Mouse (Mus musculus): ENCODE data around the gene Dot1l.

Gene Dot1l

GRCm38 (mm10) chr10:80758651-80759050, 3.6 kb downstream of the Dot1l start:
- no peak for DNase-seq (ENCODE audit: low spot score)

- no peak for DNase-seq (ENCODE audit: low spot score)
Observed at GRCm38 (mm10) chr10:80760596-80761524, 5.9 kb downstream of the Dot1l start.

GRCm38 (mm10) chr10:80761821-80762220, 6.8 kb downstream of the Dot1l start:
- no peak for DNase-seq (ENCODE audit: low spot score)

- DNase-seq (ENCODE audit: low spot score): no peak
Observed at GRCm38 (mm10) chr10:80763502-80763901, 8.5 kb downstream of the Dot1l start.

- no peak for DNase-seq (ENCODE audit: low spot score)
Observed at GRCm38 (mm10) chr10:80765746-80766145, 10.7 kb downstream of the Dot1l start.

- no peak for DNase-seq (ENCODE audit: low spot score)
Observed at GRCm38 (mm10) chr10:80766161-80766815, 11.3 kb downstream of the Dot1l start.

GRCm38 (mm10) chr10:80768365-80768764, 13.4 kb downstream of the Dot1l start:
- DNase-seq (ENCODE audit: low spot score): no peak

GRCm38 (mm10) chr10:80773816-80774215, 18.8 kb downstream of the Dot1l start:
- no peak for DNase-seq (ENCODE audit: low spot score)

- peak; percentile 71 for DNase-seq (ENCODE audit: low spot score)
Observed at GRCm38 (mm10) chr10:80774549-80774948, 19.5 kb downstream of the Dot1l start.

- no peak for DNase-seq (ENCODE audit: low spot score)
Observed at GRCm38 (mm10) chr10:80774981-80775380, 20.0 kb downstream of the Dot1l start.

GRCm38 (mm10) chr10:80775731-80776130, 20.7 kb downstream of the Dot1l start:
- no peak for DNase-seq (ENCODE audit: low spot score)

GRCm38 (mm10) chr10:80776358-80776869, 21.4 kb downstream of the Dot1l start:
- DNase-seq (ENCODE audit: low spot score): no peak

GRCm38 (mm10) chr10:80777123-80777522, 22.1 kb downstream of the Dot1l start:
- DNase-seq (ENCODE audit: low spot score): no peak

GRCm38 (mm10) chr10:80779565-80779964, 24.6 kb downstream of the Dot1l start:
- no peak for DNase-seq (ENCODE audit: low spot score)

- DNase-seq (ENCODE audit: low spot score): no peak
Observed at GRCm38 (mm10) chr10:80784302-80784701, 29.3 kb downstream of the Dot1l start.

GRCm38 (mm10) chr10:80784871-80785270, 29.9 kb downstream of the Dot1l start:
- no peak for DNase-seq (ENCODE audit: low spot score)

GRCm38 (mm10) chr10:80785963-80786362, 31.0 kb downstream of the Dot1l start:
- DNase-seq (ENCODE audit: low spot score): no peak

GRCm38 (mm10) chr10:80787517-80787916, 32.5 kb downstream of the Dot1l start:
- no peak for DNase-seq (ENCODE audit: low spot score)

- DNase-seq (ENCODE audit: low spot score): no peak
Observed at GRCm38 (mm10) chr10:80790761-80791404, 35.9 kb downstream of the Dot1l start.

GRCm38 (mm10) chr10:80791476-80792174, 36.6 kb downstream of the Dot1l start:
- no peak for DNase-seq (ENCODE audit: low spot score)

- no peak for DNase-seq (ENCODE audit: low spot score)
Observed at GRCm38 (mm10) chr10:80792175-80793032, 37.4 kb downstream of the Dot1l start.

Data from urinary bladder, postnatal 25 days (tissue).